Mouse (Mus musculus): ENCODE measurements around the gene Ccnj. TPM values are rescaled to one million over a fixed set of nuclear protein-coding genes. Genes with fewer than 3 reads are reported as not detected.
A peak's percentile ranks its signal among the peaks of the same experiment; 100 is the strongest.

Ccnj gene
- 2.7 and 3.6 TPM in 2 replicates for polyA plus RNA-seq (2012; ENCODE audit: insufficient read depth, low replicate concordance)

- TF ChIP-seq GATA1 (IDR thresholded peaks at IDR 0.05; ENCODE audit: borderline replicate concordance, low read length): no peak
- TF ChIP-seq FLI1 (IDR thresholded peaks at IDR 0.05; ENCODE audit: low read length): no peak
- peaks cover 23% of the 10 kb centered on the region for H3K36me3 ChIP-seq (replicated peaks; ENCODE audit: low read length)
- no peaks in the 10 kb centered on the region for H3K9me3 ChIP-seq
- peak within 1 kb of the TSS; percentile 97 for H3K4me3 ChIP-seq (replicated peaks)
- no peaks in the 10 kb centered on the region for H3K27me3 ChIP-seq (replicated peaks)
- peaks cover 64% of the 10 kb centered on the region for H3K4me1 ChIP-seq
Measured at GRCm38 (mm10) chr19:40830703-40831415, at the start of gene Ccnj. Gene Ccnj, plus strand, starts transcription at chr19:40831279.

- Histone ChIP-seq H3K36me3 (replicated peaks; ENCODE audit: low read length) (peaks cover 17% of the 10 kb centered on the region), H3K4me1 (peaks cover 39% of the 10 kb centered on the region), H3K27me3 (replicated peaks) (no peaks in the 10 kb centered on the region), H3K4me3 (replicated peaks) (no peak overlapping the region), H3K9me3 (peaks cover 12% of the 10 kb centered on the region)
- TF ChIP-seq GATA1 (IDR thresholded peaks at IDR 0.05; ENCODE audit: borderline replicate concordance, low read length): no peak
- TF ChIP-seq FLI1 (IDR thresholded peaks at IDR 0.05; ENCODE audit: low read length): no peak
Measured at GRCm38 (mm10) chr19:40788004-40788714, 42.9 kb upstream of the Ccnj start.

GRCm38 (mm10) chr19:40788715-40789084 lies 42.4 kb upstream of the Ccnj start:
- Histone ChIP-seq H3K9me3 (peaks cover 12% of the 10 kb centered on the region), H3K27me3 (replicated peaks) (no peaks in the 10 kb centered on the region), H3K36me3 (replicated peaks; ENCODE audit: low read length) (peaks cover 19% of the 10 kb centered on the region), H3K4me1 (peaks cover 36% of the 10 kb centered on the region), H3K4me3 (replicated peaks) (no peak overlapping the region)
- TF ChIP-seq GATA1 (IDR thresholded peaks at IDR 0.05; ENCODE audit: borderline replicate concordance, low read length) (no peak), FLI1 (IDR thresholded peaks at IDR 0.05; ENCODE audit: low read length) (no peak)

GRCm38 (mm10) chr19:40805176-40805737 lies 25.8 kb upstream of the Ccnj start:
- H3K9me3 ChIP-seq: no peaks in the 10 kb centered on the region
- TF ChIP-seq FLI1 (IDR thresholded peaks at IDR 0.05; ENCODE audit: low read length) (no peak), GATA1 (IDR thresholded peaks at IDR 0.05; ENCODE audit: borderline replicate concordance, low read length) (no peak)
- no peak overlapping the region for H3K4me3 ChIP-seq (replicated peaks)
- peaks cover 41% of the 10 kb centered on the region for H3K36me3 ChIP-seq (replicated peaks; ENCODE audit: low read length)
- no peaks in the 10 kb centered on the region for H3K27me3 ChIP-seq (replicated peaks)
- peaks cover 55% of the 10 kb centered on the region for H3K4me1 ChIP-seq

GRCm38 (mm10) chr19:40809858-40810257 lies 21.2 kb upstream of the Ccnj start:
- Histone ChIP-seq H3K4me1 (peaks cover 78% of the 10 kb centered on the region), H3K36me3 (replicated peaks; ENCODE audit: low read length) (peaks cover 57% of the 10 kb centered on the region), H3K27me3 (replicated peaks) (no peaks in the 10 kb centered on the region), H3K4me3 (replicated peaks) (no peak overlapping the region), H3K9me3 (no peaks in the 10 kb centered on the region)
- TF ChIP-seq GATA1 (IDR thresholded peaks at IDR 0.05; ENCODE audit: borderline replicate concordance, low read length) (no peak), FLI1 (IDR thresholded peaks at IDR 0.05; ENCODE audit: low read length) (no peak)

- Histone ChIP-seq H3K9me3 (no peaks in the 10 kb centered on the region), H3K27me3 (replicated peaks) (no peaks in the 10 kb centered on the region), H3K4me3 (replicated peaks) (peak overlapping the region; percentile 11), H3K36me3 (replicated peaks; ENCODE audit: low read length) (peaks cover 59% of the 10 kb centered on the region), H3K4me1 (peaks cover 85% of the 10 kb centered on the region)
- no peak for TF ChIP-seq GATA1 (IDR thresholded peaks at IDR 0.05; ENCODE audit: borderline replicate concordance, low read length)
- no peak for TF ChIP-seq FLI1 (IDR thresholded peaks at IDR 0.05; ENCODE audit: low read length)
Measured at GRCm38 (mm10) chr19:40811840-40812239, 19.2 kb upstream of the Ccnj start.

GRCm38 (mm10) chr19:40812778-40813177 lies 18.3 kb upstream of the Ccnj start:
- Histone ChIP-seq H3K4me3 (replicated peaks) (peak overlapping the region; percentile 88), H3K36me3 (replicated peaks; ENCODE audit: low read length) (peaks cover 56% of the 10 kb centered on the region), H3K9me3 (no peaks in the 10 kb centered on the region), H3K27me3 (replicated peaks) (no peaks in the 10 kb centered on the region), H3K4me1 (peaks cover 86% of the 10 kb centered on the region)
- TF ChIP-seq GATA1 (IDR thresholded peaks at IDR 0.05; ENCODE audit: borderline replicate concordance, low read length) (no peak), FLI1 (IDR thresholded peaks at IDR 0.05; ENCODE audit: low read length) (no peak)

- Histone ChIP-seq H3K27me3 (replicated peaks) (no peaks in the 10 kb centered on the region), H3K9me3 (no peaks in the 10 kb centered on the region), H3K36me3 (replicated peaks; ENCODE audit: low read length) (peaks cover 50% of the 10 kb centered on the region), H3K4me1 (peaks cover 86% of the 10 kb centered on the region), H3K4me3 (replicated peaks) (peak overlapping the region; percentile 88)
- TF ChIP-seq FLI1 (IDR thresholded peaks at IDR 0.05; ENCODE audit: low read length): no peak
- TF ChIP-seq GATA1 (IDR thresholded peaks at IDR 0.05; ENCODE audit: borderline replicate concordance, low read length): peak; percentile 71; the same call in 1 of the 3 replicates
Measured at GRCm38 (mm10) chr19:40813385-40813784, 17.7 kb upstream of the Ccnj start.

- no peaks in the 10 kb centered on the region for H3K27me3 ChIP-seq (replicated peaks)
- H3K36me3 ChIP-seq (replicated peaks; ENCODE audit: low read length): peaks cover 28% of the 10 kb centered on the region
- H3K4me1 ChIP-seq: peaks cover 94% of the 10 kb centered on the region
- H3K9me3 ChIP-seq: no peaks in the 10 kb centered on the region
- TF ChIP-seq GATA1 (IDR thresholded peaks at IDR 0.05; ENCODE audit: borderline replicate concordance, low read length): no peak
- TF ChIP-seq FLI1 (IDR thresholded peaks at IDR 0.05; ENCODE audit: low read length): no peak
- H3K4me3 ChIP-seq (replicated peaks): peak overlapping the region; percentile 53
Measured at GRCm38 (mm10) chr19:40815645-40816183, 15.4 kb upstream of the Ccnj start.

Measured in megakaryocyte, embryonic 14.5 days (primary cell).